Mouse (Mus musculus): Measurements from ENCODE around the gene Cpne2. TPM values are rescaled to one million over a fixed set of nuclear protein-coding genes. Genes with fewer than 3 reads are reported as not detected.

Gene Cpne2
- total RNA-seq, 2 experiments from 2014 or later = 3.5 to 5.1 TPM

GRCm38 (mm10) chr8:94532000-94532399 is 790 bp upstream of the Cpne2 start:
- intact Hi-C loops (cut with DNase I) = no loop called here

GRCm38 (mm10) chr8:94532525-94532872 is 291 bp upstream of the Cpne2 start:
- DNase-seq (ENCODE audit: low spot score) = no peak
- intact Hi-C loops (cut with DNase I) = no loop called here

More at GRCm38 (mm10) chr8:94532000-94532399, 790 bp upstream of the Cpne2 start:
- DNase-seq (ENCODE audit: low spot score) = no peak

- no peak for DNase-seq (ENCODE audit: low spot score)
- intact Hi-C loops (cut with DNase I) = no loop called here
These were observed 1.8 kb downstream of the Cpne2 start for GRCm38 (mm10) chr8:94534612-94535011.

- intact Hi-C loops (cut with DNase I) = no loop called here
- no peak for DNase-seq (ENCODE audit: low spot score)
These were observed 2.8 kb downstream of the Cpne2 start for GRCm38 (mm10) chr8:94535631-94536030.

- no peak for DNase-seq (ENCODE audit: low spot score)
- intact Hi-C loops (cut with DNase I) = no loop called here
These were observed 4.7 kb downstream of the Cpne2 start for GRCm38 (mm10) chr8:94537456-94537855.

- intact Hi-C loops (cut with DNase I) = no loop called here
- no peak for DNase-seq (ENCODE audit: low spot score)
These were observed 7.2 kb downstream of the Cpne2 start for GRCm38 (mm10) chr8:94540025-94540424.

- intact Hi-C loops (cut with DNase I) = no loop called here
- DNase-seq (ENCODE audit: low spot score) = no peak
These were observed 8.4 kb downstream of the Cpne2 start for GRCm38 (mm10) chr8:94540889-94541795.

GRCm38 (mm10) chr8:94543981-94544380 is 11.2 kb downstream of the Cpne2 start:
- intact Hi-C loops (cut with DNase I) = no loop called here
- DNase-seq (ENCODE audit: low spot score) = no peak

- intact Hi-C loops (cut with DNase I) = no loop called here
- no peak for DNase-seq (ENCODE audit: low spot score)
These were observed 16.3 kb downstream of the Cpne2 start for GRCm38 (mm10) chr8:94549041-94549440.

GRCm38 (mm10) chr8:94549482-94549881 is 16.7 kb downstream of the Cpne2 start:
- intact Hi-C loops (cut with DNase I) = no loop called here
- DNase-seq (ENCODE audit: low spot score) = no peak

GRCm38 (mm10) chr8:94549998-94550397 is 17.2 kb downstream of the Cpne2 start:
- intact Hi-C loops (cut with DNase I) = no loop called here
- no peak for DNase-seq (ENCODE audit: low spot score)

GRCm38 (mm10) chr8:94551471-94552422 is 19.0 kb downstream of the Cpne2 start:
- intact Hi-C loops (cut with DNase I) = no loop called here
- no peak for DNase-seq (ENCODE audit: low spot score)

- no peak for DNase-seq (ENCODE audit: low spot score)
These were observed 19.9 kb downstream of the Cpne2 start for GRCm38 (mm10) chr8:94552696-94553095.

GRCm38 (mm10) chr8:94557281-94557680 is 24.5 kb downstream of the Cpne2 start:
- intact Hi-C loops (cut with DNase I) = no loop called here
- DNase-seq (ENCODE audit: low spot score) = no peak

More at GRCm38 (mm10) chr8:94552696-94553095, 19.9 kb downstream of the Cpne2 start:
- intact Hi-C loops (cut with DNase I) = no loop called here

GRCm38 (mm10) chr8:94561256-94561655 is 28.5 kb downstream of the Cpne2 start:
- intact Hi-C loops (cut with DNase I) = no loop called here
- DNase-seq (ENCODE audit: low spot score) = no peak

- intact Hi-C loops (cut with DNase I) = no loop called here
- no peak for DNase-seq (ENCODE audit: low spot score)
These were observed 31.6 kb downstream of the Cpne2 start for GRCm38 (mm10) chr8:94564421-94564820.

- intact Hi-C loops (cut with DNase I) = no loop called here
- no peak for DNase-seq (ENCODE audit: low spot score)
These were observed 33.2 kb downstream of the Cpne2 start for GRCm38 (mm10) chr8:94566033-94566432.

GRCm38 (mm10) chr8:94566446-94567158 is 33.8 kb downstream of the Cpne2 start:
- DNase-seq (ENCODE audit: low spot score) = no peak
- intact Hi-C loops (cut with DNase I) = no loop called here

- intact Hi-C loops (cut with DNase I) = no loop called here
- DNase-seq (ENCODE audit: low spot score) = no peak
These were observed 34.5 kb downstream of the Cpne2 start for GRCm38 (mm10) chr8:94567159-94567849.

Measured in heart, postnatal 25 days (tissue).